Mouse (Mus musculus) urinary bladder, postnatal 0 days (tissue): ENCODE results near the gene Strn3. TPM values are rescaled to one million over a fixed set of nuclear protein-coding genes. Genes with fewer than 3 reads are reported as not detected.

ENCODE experiments used
- polyA plus RNA-seq: library from polyadenylated mRNA; unstranded; fragments of >200 nt; fragmentation: Nextera tagmentation; extraction: Ambion mirVana; gene quantifications from 2 replicates; pipeline ENCODE4 v1.2.1, GENCODE M21; 2015

The Strn3 gene
- 37.2 and 41.5 TPM in 2 replicates for polyA plus RNA-seq

DNA sequence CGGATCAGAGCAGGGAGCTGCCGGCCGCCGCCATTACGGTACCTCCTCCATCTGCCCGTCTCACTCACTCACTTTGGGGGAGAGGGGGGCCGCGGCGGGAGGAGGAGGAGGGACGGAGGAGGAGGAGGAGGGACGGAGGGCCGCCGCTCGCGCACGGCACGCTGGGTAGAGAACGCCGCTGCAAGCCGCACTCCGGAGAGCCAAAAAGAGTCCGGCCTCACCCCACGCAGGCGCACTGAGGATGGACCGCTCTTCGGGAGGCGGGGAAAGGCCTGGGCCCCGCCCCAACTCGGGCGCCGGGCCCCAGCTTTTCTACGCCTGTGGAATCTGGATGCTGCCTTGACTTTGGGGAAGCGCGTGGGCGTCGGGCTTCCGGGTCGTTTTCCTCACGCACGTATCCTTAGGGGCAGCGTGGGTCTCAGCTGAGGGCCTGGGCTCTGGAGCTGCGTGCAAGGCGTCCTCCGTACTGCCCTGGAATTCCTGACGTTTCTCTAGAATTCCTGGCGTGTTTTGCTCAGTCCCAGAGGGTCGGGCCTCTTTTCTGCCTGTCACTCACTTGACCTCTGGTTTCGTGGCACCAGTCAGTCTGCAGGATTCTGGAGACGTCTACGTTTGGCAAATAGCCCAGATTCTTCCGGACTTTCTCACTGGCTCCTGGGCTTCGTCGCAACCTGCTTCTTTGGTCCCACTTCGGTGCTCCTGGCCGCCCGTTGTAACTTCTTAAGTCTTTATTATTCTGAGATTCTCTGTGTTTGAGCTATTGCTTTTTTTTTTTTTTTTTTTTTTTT, at the start of gene Strn3:
Strn3 (minus strand) TSS at position 53 of the 788 bp plus-strand sequence.

DNA sequence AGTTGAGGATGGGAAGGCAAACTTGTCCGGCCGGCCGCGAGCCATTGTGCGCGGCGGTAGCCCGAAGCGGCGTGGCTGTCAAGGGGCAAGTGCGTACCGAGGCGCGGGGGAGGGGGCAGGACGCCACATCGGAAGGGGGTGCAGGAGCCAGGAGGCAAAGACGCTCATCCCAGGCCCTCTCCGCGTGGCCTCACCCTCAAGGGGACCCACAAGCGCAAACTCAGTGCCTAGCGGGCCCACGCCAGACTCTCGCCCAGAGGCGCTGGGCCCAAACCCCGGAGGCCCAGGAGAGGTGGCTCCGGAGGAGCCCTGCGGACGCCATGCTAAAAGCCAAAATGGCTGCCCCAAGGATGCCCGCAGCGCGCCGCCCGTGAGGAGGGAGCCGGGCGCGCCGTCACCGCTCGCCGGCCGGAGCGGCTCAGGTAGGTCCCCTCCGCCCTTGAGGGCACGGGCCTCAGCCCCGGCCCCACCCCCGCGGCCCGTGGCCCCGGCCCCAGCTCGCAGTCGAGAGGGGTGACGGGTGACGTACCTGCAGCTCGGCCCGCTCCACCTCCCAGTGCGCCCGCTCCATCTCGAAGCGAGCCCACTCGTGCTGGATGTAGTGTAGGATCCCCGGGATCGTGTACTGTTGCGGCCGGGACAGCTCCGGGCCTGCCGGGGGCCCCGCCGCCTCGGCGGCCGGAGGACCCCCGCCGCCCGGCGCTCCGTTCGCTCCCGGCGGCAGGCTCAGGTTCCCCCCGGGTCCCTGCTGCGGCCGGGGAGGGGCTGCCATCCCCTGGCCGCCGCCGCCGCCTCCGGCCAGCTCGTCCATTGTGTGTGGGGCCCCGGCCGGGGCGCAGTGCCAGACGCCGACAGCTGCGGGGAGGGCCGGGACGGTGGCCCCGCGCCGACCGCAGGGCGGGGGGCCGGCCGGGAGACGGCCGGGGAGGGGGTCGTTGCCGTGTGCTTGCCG, 528 bp downstream of the Strn3 start, which contains the start of gene Ap4s1:
Ap4s1 (plus strand) TSS at position 141 of the 952 bp plus-strand sequence.

DNA sequence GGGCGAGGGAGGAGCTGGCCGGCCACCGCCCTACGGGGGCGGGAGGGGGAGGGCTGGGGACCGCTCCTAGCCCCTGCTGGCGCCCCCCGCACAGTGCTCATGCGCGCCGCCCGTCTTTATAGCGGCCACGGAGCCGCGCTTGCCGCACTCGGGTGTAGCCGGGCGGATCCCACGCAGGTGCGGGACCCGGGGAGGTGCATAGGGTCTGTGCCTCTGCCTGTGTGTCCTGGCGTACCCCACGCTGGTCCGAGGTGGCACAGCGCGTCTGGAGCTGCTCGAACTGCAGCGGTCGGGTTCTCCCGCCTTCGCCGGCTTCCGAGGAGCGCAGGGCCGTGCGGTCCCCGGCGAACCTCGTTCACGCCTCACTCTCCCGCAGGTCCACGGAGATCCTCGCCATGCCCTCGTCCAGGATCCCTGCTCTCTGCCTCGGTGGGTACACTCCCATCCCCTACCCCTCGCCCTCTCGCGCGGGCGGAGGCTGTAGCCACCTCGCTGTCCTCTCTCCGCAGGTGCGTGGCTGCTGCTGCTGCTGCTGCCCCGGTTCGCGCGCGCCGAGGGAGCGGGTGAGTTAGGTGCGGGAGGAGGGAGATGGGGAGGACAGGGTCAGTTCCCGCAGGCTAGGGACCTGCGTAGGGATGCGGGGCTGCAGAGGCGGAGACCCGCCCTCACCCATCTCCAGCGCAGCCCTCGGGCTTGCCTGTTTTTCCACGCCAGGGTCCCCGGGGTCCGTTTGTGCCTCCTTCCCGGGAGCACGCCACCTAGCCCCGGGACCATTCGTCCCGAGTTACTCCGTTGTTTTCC, 98.3 kb downstream of the Strn3 start, which contains the start of gene Coch:
Coch (plus strand) TSS at position 113 of the 801 bp plus-strand sequence.

Other genes starting within 250 kb of the Strn3 start
- gene Coch, start 98.6 kb downstream of the Strn3 start, polyA plus RNA-seq, result 0.59 and 0.87 TPM in 2 replicates
- 41.0 and 44.7 TPM in 2 replicates for gene Ap4s1, start 864 bp downstream of the Strn3 start, polyA plus RNA-seq
- gene Hectd1, start 137.6 kb upstream of the Strn3 start, polyA plus RNA-seq, result 27.2 and 27.8 TPM in 2 replicates